Mouse (Mus musculus) leukemia stem cell, adult 10-12 weeks (primary cell): ENCODE results near the gene Rpl12. TPM values are rescaled to one million over a fixed set of nuclear protein-coding genes. Genes with fewer than 3 reads are reported as not detected.

ENCODE experiments used
- polyA plus RNA-seq: library from polyadenylated mRNA; stranded (reverse); fragments of >175 nt; gene quantifications from 2 replicates; pipeline ENCODE4 v1.2.3, GENCODE M21; 2012; ENCODE audit warnings: low replicate concordance

Rpl12 gene
- 749 and 1,306 TPM in 2 replicates for polyA plus RNA-seq

DNA sequence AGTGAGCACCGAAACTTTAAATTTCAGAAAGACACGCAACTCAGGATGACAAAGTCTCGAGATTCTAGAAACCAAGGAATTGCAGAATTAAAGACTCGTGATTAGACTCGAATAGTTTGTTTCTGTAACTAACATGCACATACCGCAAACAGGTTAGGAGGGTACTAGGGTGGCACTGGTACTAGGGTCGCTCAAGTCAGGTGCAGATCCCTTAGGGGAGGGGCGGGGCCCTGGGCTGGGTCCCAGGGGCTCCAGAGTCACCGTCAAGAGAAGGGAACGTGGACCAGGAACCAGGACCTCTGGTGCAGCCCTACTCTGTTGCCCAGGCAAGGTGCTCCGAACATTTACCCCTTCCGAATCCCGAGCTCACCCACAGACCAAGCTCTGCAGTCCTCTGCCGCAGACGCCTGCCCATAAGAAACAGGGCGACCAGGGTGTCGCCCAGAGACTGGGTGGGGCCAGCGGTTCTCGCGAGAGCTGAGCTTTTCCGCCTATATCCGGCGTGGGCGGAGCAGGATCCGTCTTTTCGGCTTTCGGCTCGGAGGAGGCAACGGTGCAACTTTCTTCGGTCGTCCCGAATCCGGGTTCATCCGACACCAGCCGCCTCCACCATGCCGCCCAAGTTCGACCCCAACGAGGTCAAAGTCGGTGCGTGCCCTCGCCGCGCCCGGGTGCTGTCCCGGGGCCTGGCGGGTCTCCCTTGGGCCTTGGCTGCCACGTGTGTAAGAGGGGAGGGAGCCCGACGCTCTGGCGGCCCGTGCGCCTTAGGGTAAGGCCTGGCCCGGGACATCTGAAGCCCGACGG is at the start of gene Rpl12, which contains the start of gene Lrsam1:
Gene Rpl12, plus strand, starts transcription at position 368 of the 804 bp plus-strand sequence.
Gene Lrsam1, minus strand, starts transcription at position 423 of the 804 bp plus-strand sequence.

DNA sequence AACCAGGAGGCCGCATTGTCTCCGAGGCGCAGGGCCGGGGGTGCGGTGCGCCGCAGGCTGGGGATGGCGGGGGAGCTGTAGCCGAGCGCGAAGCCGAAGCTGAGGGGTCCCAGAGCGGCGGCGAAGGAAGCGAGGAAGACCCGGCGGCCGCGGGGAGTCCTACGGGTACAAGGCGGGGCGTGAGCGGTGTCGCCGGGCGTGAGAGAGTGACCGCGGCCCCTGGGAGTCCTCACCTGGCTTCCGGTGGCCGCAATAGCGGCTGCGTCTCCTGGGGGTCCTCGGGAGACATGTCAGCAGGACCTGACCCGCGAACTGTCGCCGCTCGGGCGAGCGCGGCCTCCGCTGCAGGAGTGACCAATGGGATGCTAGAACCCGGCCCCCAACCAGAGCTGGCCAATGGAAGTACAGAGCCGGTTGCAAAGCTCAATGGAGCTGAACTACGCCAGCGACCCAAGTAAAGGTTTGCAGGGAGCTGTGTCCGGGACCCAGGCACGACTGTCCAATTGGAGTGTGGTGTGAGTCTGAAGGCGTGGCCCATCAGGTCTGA is 20.4 kb downstream of the Rpl12 start, which contains the start of gene Slc2a8:
Gene Slc2a8, minus strand, starts transcription at position 359 of the 547 bp plus-strand sequence.

Other genes starting within 250 kb of the Rpl12 start
- 38.8 and 118 TPM in 2 replicates for gene Cdk9, start 248.5 kb upstream of the Rpl12 start, polyA plus RNA-seq
- gene Sh2d3c, start 240.5 kb upstream of the Rpl12 start, polyA plus RNA-seq, result 29.1 and 30.6 TPM in 2 replicates
- not detected in 2 replicates for gene 6330409D20Rik, start 220.5 kb upstream of the Rpl12 start, polyA plus RNA-seq
- 43.2 and 120 TPM in 2 replicates for gene Tor2a, start 204.3 kb upstream of the Rpl12 start, polyA plus RNA-seq
- 0.10 and 0.16 TPM in 2 replicates for gene Ttc16, start 185.9 kb upstream of the Rpl12 start, polyA plus RNA-seq
- 6.5 and 19.0 TPM in 2 replicates for gene Ptrh1, start 185.8 kb upstream of the Rpl12 start, polyA plus RNA-seq
- not detected in 2 replicates for gene Cfap157, start 177.1 kb upstream of the Rpl12 start, polyA plus RNA-seq
- gene Stxbp1, start 114.3 kb upstream of the Rpl12 start, polyA plus RNA-seq, result 3.1 and 6.5 TPM in 2 replicates
- 10.7 and 18.4 TPM in 2 replicates for gene Fam129b, start 85.4 kb upstream of the Rpl12 start, polyA plus RNA-seq
- 8.3 and 8.9 TPM in 2 replicates for gene Lrsam1, start 55 bp downstream of the Rpl12 start, polyA plus RNA-seq
- 169 and 366 TPM in 2 replicates for gene Slc2a8, start 20.5 kb downstream of the Rpl12 start, polyA plus RNA-seq
- gene Garnl3, start 170.1 kb downstream of the Rpl12 start, polyA plus RNA-seq, result 0.43 and 0.54 TPM in 2 replicates